Mouse (Mus musculus) bone marrow, adult 2 months (tissue): Measurements from ENCODE around the gene Pak7.

ENCODE experiments used
- CTCF ChIP-seq: fragments of 200-500 bp; IDR thresholded peaks from 2 replicates; pipeline ENCODE4 v1.5.1; 2011; ENCODE audit warnings: low read length, control low read depth; ENCODE audit not compliant: control insufficient read depth, insufficient read depth
- POLR2A ChIP-seq: fragments of 200-500 bp; IDR thresholded peaks from 2 replicates; pipeline ENCODE4 v1.6.1; 2011; ENCODE audit warnings: low read depth, mild to moderate bottlenecking, control low read depth, low read length, borderline replicate concordance; ENCODE audit not compliant: control insufficient read depth

DNA sequence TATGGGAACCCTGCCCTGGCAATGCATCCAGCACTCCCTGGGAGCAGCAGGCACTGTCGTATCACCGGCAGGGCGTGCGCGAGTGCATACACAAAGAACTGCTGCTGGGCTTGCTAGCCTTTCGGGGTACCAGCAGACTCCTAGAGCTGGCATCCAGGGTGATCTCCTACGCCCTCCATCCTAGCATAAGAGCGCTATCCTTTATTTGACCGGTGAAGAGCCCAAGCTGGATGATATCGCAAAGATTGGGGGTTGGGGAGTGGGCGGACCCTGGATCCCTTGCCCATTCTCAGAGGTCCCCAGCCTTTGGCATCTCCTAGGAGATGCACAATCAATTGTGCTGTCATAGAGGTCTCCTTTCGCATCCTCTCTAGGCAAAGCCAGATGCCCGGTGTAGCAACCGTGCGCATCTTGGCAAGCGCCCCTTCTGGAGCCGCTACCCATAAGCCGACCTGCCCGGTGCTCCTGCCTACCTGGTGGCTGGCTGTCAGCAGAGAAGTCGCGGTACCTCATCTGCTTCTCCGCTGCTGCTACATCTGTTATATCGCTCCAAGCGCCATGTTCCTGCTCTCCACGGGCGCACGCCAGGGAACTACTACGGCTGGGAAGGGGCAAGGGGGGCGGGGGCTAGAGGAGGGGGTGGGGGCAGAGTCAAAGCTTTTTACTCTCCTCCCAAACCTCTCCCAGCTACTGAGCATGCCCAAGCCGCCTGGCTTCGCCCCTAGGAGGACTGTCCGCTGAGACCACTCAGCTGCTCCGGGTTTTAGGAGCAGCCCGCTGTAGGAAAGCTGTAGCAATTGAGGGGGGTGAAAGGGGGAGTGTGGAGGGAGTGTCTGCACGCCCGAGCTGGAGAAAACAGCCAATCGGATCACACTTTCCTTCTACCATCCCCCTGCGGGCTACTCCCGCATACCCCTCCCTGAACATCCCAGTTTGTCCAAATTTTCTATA, at the start of gene Pak7:
- TF ChIP-seq CTCF (no peak), POLR2A (no peak)
